Mouse (Mus musculus) urinary bladder, postnatal 25 days (tissue): ENCODE measurements at regions not wholly inside any gene's neighbourhood (a gene's known extent, or its start where the extent isn't known, plus 50 kb on each side); places are given as distances from the start of the nearest gene placed in this dataset.

ENCODE experiments used
- DNase-seq: peaks from one replicate; pipeline ENCODE4 v3.0.0; 2022; ENCODE audit warnings: low spot score

- no peak for DNase-seq
Observed at GRCm38 (mm10) chr8:128225123-128225522, 133.3 kb upstream of the Nrp1 start.

DNA sequence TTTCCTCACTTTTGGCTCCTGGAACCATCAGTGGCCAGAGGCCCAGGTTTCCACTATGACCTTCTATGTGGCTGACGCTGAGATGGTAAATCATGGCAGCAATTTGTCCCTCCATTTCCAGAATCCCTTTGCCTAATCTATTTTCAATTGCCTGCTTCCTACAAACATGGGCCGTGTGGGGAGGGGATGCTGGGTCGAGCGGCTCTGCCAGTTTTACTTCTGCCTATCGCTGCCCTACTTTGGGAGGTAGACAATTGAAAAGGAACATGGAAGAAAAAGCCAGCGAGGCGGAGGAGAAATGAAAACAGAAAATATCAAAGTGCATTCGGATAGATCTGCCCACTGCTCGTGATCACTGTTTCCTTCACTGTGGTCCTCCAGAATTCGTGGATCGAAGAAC, 123.3 kb upstream of the Nrp1 start:
- no peak for DNase-seq

- DNase-seq: no peak
Observed at GRCm38 (mm10) chr8:128235527-128235926, 122.9 kb upstream of the Nrp1 start.

- no peak for DNase-seq
Observed at GRCm38 (mm10) chr8:128236097-128236496, 122.3 kb upstream of the Nrp1 start.

DNA sequence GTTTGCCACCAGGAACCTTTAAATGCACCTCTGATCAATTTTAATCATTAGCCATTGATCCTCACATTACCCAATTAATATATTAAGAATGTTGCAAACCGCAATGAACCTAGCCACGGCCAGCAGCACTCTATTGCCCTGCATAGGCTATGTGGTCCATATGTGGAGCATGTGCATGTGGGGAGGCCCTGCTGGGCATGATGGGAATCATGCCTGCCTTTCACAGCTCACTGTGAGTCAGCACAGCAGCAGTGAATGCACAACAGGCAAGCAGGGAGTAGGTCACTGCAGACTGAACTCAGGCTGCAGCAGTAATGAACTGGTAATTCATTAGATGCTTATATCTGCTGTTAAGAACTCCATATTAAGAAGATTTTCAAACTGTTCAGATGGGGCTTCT, 119.5 kb upstream of the Nrp1 start:
- no peak for DNase-seq

DNA sequence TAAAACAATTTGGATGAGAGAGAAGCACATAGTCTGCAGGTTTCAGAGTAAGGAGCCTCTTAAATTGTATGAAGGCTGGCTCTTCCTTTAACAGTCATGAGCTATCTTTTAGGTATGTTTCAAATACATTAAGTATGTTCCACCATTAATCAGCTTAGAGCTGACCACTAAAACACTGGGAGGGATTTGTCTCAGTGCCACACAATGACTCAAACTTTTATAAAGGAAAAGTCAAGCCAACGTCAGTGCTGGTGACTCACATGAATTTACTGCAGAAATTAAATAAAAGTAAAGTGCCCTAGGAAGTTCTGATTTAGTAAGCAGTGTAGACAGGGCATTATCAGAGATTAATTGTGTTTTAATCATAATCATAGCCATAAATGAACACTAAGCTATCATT, 118.6 kb upstream of the Nrp1 start:
- DNase-seq: no peak

GRCm38 (mm10) chr8:128241200-128241599, 117.2 kb upstream of the Nrp1 start:
- DNase-seq: no peak

GRCm38 (mm10) chr8:128242465-128243251, 115.7 kb upstream of the Nrp1 start:
- no peak for DNase-seq

DNA sequence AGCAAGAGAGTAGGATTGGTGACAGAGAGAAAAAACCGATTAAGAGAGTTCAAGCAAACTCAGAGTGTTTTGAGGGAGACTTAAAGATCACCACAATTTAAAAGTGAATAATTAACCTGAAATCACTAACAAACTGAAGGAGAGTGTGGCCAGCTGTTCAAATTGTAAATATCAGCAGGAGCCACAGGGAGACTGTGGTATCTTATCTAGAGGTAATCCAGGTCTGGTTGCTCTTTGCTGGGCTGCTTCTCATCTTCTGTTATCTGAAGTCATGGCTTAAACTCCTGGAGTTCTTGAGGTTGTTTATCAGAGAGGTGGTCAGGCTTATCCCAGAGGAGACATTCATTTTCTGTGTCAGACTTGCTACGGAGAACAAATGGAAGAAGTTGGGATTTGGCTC, 106.7 kb upstream of the Nrp1 start:
- DNase-seq: no peak

DNA sequence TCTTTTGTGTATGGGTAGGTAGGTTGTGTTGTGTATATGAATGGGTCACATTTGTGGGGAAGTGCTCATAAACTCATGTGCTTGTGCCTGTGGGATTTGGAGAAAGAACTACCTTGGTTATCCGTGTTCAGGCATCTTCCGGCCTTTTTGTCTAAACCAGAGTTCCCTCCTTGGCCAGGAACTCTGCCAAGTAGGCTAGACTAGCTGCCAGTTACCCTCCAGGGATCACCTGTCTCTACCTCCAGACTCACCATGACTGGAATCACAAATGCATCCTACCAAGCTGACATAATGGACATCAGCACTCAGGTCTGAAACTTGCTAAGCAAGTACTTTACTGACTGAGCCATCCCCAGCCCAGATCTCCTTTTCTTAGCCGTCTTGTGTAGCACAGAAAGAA, 97.6 kb upstream of the Nrp1 start:
- no peak for DNase-seq

DNA sequence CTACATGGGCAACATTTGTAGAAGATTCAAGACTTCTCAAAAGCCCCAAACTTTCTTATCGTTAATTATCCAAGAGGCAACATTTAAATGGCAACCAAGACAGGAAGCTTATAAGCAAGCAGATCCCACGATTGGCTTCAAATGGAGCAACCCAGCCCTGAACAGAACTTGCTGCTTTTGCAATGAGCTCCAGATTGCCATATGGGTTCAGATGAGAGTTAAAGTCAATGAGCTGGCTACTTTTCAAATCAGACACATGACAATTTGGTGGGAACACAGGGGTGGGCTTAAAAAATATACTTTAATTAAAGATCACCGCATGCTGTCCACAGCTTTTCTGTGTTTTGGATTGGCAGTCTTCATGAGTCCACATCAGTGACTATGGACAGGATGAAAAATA, 97.0 kb upstream of the Nrp1 start:
- DNase-seq: no peak

- DNase-seq: no peak
Observed at GRCm38 (mm10) chr8:128263251-128263947, 95.0 kb upstream of the Nrp1 start.

- DNase-seq: no peak
Observed at GRCm38 (mm10) chr8:128267261-128267660, 91.1 kb upstream of the Nrp1 start.

DNA sequence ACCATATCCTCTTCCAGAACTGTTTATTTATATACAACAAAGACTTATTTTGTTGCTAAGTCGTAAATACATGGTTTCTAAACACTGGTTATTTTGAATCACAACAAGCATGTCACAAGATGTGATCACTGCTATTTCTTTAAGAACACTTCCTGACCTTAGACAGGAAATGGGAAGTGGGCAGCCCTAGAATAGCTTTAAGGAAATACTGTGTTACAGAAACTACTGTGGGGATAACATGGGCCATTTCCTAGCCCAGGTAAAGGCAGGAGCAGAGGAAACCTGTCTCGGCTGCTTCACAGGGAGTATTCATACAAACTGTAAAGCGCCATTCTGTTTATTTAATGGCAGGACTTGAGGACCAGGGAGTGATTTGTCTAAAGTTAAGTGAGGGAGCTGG, 90.4 kb upstream of the Nrp1 start:
- DNase-seq: no peak

DNA sequence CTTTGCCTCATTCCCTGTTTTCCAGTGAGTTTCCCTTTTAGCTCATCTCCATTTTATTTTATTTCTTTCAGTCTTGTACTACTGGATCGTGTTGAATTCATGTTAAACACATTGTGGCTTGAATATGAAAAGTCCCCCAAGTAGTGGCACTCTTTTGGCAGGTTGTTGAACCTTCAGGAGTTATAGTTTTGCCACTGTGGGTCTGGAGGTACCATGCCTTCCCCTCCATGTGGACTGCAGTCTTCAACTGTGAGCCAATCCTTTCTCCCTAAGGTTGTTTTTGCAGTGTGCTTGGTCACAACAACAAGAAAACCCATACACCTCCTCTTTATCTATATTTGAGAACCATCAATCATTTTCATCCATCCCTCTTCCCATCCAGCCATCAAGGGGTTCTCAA, 88.9 kb upstream of the Nrp1 start:
- DNase-seq: no peak

DNA sequence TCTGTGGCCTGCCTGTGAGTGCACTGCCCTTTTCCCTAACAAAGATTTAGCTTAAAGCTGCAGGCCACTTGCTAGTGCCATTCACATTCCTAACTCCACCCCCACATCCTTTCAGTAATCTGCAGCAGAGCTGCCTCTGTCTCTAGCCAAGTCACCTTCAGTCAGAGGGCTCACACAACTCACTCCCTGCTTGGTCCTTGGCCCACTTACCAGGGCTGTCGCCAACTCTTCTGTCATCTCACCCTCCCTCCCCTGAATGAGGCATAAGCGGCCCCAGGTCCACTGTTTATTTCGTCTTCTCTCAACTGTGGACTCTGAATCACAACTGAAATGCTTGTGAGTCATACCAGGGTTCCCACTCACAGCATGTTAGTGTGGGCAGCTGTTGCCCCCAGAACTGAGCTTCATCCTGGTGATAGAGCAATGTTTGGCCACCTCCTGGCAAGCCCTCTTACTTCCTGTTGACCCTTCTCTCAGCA, 85.5 kb upstream of the Nrp1 start:
- peak; percentile 17 for DNase-seq

DNA sequence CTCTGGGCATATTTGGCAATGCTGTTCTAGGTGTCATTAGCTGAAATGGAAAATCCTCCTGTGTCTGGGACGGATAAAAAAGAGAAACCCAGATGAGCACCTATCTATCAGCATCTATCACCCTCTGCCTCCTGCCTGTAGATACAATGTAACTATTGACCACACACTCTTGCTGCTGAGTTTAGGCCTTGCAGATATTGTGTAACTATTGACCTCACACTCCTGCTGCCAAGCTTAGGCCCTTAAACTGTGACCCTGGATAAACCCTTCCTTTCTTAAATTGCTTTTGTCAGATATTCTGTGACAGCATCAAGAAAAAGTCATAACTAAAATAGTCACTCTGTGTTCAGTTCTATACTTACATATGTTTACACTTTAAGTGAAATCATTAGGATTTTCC, 81.9 kb upstream of the Nrp1 start:
- no peak for DNase-seq

DNA sequence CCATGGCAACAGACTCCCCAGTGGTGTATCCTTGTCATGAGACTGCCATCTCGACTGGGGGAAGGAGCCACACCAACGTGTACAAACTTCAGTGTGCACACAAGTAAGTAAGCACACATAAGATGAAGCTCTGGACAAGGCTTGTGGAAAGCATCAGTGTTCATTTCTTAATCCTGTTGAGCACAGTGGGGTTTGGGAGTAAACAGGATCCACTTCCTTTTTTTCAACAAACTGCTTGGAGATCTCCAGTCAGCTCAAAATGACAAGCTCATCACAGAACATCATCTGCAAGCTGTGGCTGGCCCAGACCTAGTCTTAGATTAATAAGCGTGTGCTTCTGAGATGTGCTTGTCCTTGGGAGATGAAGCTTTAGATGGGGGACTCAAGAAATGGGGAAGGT, 75.6 kb upstream of the Nrp1 start:
- DNase-seq: no peak

DNA sequence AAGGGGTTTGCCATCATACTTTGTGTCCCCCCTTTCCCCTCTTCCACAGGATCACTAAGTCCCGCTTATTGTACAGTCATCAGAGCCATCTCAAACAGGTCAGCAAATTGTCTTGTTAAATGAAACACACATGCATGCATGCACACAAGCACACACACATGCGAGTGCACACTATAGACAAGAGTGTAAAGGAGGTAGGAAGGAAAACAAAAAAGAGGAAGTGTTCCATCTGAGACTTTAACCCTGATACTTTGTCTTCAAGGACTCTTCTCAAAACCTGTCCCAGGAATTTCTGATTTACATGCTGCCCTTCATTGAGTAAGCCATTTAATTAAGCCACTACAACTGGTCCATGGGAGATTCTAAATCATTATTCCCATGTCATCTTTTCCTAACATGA, 75.0 kb upstream of the Nrp1 start:
- no peak for DNase-seq

GRCm38 (mm10) chr8:128284816-128285215, 73.6 kb upstream of the Nrp1 start:
- DNase-seq: no peak

GRCm38 (mm10) chr8:128290076-128290475, 68.3 kb upstream of the Nrp1 start:
- no peak for DNase-seq

DNA sequence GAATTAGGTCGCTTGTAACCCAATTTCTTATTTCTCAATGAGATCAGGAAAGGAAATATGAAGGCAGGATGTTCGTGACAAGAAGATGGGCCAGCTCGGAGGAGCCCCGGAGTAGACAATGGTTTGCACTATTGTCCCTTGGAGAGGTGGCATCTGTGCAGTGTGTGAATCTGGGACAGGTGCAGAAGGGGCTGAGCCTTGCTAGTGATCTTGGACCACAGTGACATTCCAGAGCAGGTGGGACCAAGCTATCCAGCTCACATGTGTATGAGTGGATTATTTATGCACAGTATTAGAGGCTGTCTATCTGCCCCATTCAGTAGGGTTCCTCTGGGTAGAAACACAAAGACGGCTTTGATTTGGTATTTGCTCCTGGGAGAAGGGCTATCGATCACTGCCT, 66.0 kb upstream of the Nrp1 start:
- no peak for DNase-seq

GRCm38 (mm10) chr8:128296728-128297380, 61.5 kb upstream of the Nrp1 start:
- no peak for DNase-seq
